Mouse (Mus musculus) lung, postnatal 0 days (tissue): ENCODE results near the gene Fam53a.

Experiments
- CTCF ChIP-seq: IDR thresholded peaks from 2 replicates; pipeline ENCODE4 v1.5.1; 2016; ENCODE audit warnings: antibody characterized with exemption, mild to moderate bottlenecking
- EP300 ChIP-seq: IDR thresholded peaks from 2 replicates; pipeline ENCODE4 v1.6.1; 2016; ENCODE audit warnings: antibody characterized with exemption, mild to moderate bottlenecking, control low read depth

DNA sequence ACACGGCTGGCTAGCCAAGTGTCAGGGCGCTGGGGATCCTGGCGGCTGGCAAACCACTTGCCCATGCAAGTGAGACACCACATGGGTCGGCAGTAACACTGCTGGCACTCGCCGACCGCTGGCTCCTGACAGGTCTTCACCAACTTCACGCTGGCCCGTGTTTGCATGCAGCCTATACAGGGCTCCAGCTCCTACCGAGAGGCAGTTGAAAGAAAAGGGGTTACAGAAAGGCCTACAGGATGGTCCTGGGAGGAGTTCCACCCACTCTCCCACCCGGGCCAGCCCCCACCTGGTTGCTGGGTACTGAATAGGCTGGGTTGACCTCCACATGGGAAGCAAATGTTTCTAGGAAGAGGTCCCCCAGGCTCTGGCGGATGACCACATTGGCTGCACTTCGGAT, 25.0 kb upstream of the Fam53a start:
- TF ChIP-seq CTCF (no peak), EP300 (no peak)
